Mouse (Mus musculus): Measurements from ENCODE around the gene Arl4d.
A peak's percentile ranks its signal among the peaks of the same experiment; 100 is the strongest.

DNA sequence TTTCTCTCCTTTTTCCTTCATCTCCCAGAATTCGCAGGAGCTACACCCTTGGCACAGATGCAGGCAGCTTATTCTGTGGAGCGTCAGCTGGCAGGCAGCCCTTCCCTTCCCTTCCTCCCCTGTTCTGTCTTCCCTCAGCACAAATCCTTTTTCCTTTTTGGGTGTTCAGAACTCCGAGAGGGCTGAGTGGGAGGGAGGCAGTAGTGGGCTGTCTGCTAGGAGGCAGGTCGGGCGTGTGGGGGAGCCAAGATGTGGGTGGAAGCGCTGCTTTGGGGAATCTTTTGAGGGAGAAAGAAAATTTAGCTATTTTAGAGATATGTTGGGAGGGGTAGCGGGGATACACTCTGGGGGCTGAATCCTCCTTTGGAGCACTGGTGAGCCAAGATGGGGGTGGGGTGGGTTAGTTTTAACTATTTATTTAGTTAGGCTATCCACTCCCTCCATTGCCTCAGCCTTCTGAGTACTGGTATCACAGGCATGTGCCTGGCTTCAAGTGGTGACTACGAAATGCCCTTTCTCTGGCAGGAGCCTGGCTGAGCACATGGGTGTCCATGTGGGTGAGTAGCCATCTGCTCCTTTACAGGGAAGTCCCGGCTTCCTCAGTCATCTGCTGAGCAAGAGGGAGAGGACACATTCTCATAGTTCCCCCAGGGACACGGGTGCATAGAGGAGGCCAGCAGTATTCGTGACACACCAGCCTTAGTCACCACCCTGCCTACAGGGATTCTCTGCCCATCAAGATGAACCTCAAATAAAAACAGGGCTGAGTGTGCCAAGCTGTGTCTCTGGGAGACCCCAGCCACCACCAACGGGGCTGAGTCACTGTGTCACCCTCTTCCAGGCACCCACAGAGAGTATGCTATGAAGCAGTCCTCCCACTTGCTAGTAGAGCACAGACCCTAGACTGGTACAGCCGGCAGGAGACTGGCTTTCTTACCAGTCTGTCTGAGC lies 22.3 kb downstream of the Arl4d start:
- no peak for TF ChIP-seq CTCF (IDR thresholded peaks at IDR 0.05)
- TF ChIP-seq POLR2A (IDR thresholded peaks at IDR 0.05; ENCODE audit: insufficient read depth, low read depth, low read length), result no peak
- peak; percentile 64; the same call in 1 of the 2 replicates for TF ChIP-seq EP300 (IDR thresholded peaks at IDR 0.05; ENCODE audit: insufficient read depth, low read depth, low read length)
